Mouse (Mus musculus) forebrain, embryonic 11.5 days (tissue): ENCODE measurements around the gene Ssmem1. TPM values are rescaled to one million over a fixed set of nuclear protein-coding genes. Genes with fewer than 3 reads are reported as not detected.
A peak's percentile ranks its signal among the peaks of the same experiment; 100 is the strongest.

Source experiments
- ATAC-seq: fragments of 200-750 bp; cut with Nextera tagmentation; replicated peaks from 2 replicates; pipeline ENCODE4 v1.8.0; 2017; ENCODE audit warnings: moderate TSS enrichment; ENCODE audit not compliant: low FRiP score
- DNase-seq: peaks from one replicate; pipeline ENCODE4 v3.0.0-alpha.2; 2017; ENCODE audit warnings: low spot score
- H3K27ac ChIP-seq: fragments of 300-500 bp; sonication (generic); 2 replicates; pipeline ENCODE4 v1.5.1; 2014; ENCODE audit warnings: low read depth, low read length
- H3K27me3 ChIP-seq: fragments of 300-500 bp; sonication (generic); 2 replicates; pipeline ENCODE4 v1.6.1; 2014; ENCODE audit warnings: mild to moderate bottlenecking, low read length, mixed read lengths; ENCODE audit not compliant: control insufficient read depth, insufficient read depth
- H3K36me3 ChIP-seq: fragments of 300-500 bp; sonication (generic); 2 replicates; pipeline ENCODE4 v1.6.1; 2014; ENCODE audit warnings: mild to moderate bottlenecking, low read length, moderate library complexity, mixed read lengths; ENCODE audit not compliant: control insufficient read depth, insufficient read depth
- H3K4me1 ChIP-seq: fragments of 300-500 bp; sonication (generic); replicated peaks from 2 replicates; pipeline ENCODE4 v1.6.1; 2014; ENCODE audit warnings: low read length, mixed read lengths; ENCODE audit not compliant: control insufficient read depth, insufficient read depth
- H3K4me2 ChIP-seq: fragments of 300-500 bp; sonication (generic); 2 replicates; pipeline ENCODE4 v1.6.1; 2014; ENCODE audit warnings: low read depth, mild to moderate bottlenecking, low read length, moderate library complexity, mixed read lengths; ENCODE audit not compliant: severe bottlenecking
- H3K4me3 ChIP-seq: fragments of 300-500 bp; sonication (generic); 2 replicates; pipeline ENCODE4 v1.5.1; 2014; ENCODE audit warnings: low read depth, low read length
- H3K9ac ChIP-seq: fragments of 300-500 bp; sonication (generic); 2 replicates; pipeline ENCODE4 v1.6.1; 2014; ENCODE audit warnings: low read length
- H3K9me3 ChIP-seq: fragments of 300-500 bp; sonication (generic); 2 replicates; pipeline ENCODE4 v1.6.1; 2016; ENCODE audit warnings: low read length, mixed read lengths; ENCODE audit not compliant: control insufficient read depth
- WGBS: fragments of 180-500 bp; shearing (Covaris S2); extraction: QIAGEN DNeasy Blood & Tissue Kit; methylation state at CpG from one replicate; pipeline ENCODE4 v1.1.7; 2014; 5-methylcytosine and 5-hydroxymethylcytosine counted together
- polyA plus RNA-seq: library from polyadenylated mRNA; unstranded; fragments of >200 nt; fragmentation: Nextera tagmentation; extraction: Ambion mirVana; gene quantifications from 2 replicates; pipeline ENCODE4 v1.2.1, GENCODE M21; 2014

The Ssmem1 gene
- polyA plus RNA-seq, 1 experiment from 2014 or later = not detected

DNA sequence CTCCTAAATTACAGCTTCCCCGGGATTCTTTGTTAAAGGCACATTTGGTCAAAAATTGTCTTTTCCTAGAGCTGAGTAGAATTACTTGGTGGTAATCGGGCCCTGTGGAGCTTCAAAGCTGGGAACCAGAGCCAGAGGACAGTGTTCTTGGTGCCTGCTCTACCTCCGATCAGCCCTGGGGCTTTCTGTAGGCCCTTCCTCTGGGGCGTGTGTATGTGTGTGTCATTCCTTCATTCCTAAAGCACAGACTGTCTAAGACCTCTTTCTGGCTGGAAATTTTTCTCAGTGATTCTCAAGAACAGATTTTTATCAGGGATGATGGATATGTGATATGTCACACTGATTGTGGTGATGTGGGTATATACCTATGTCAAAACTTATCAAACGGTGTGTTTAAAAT, 29.2 kb downstream of the Ssmem1 start:
- H3K27ac ChIP-seq = no peak overlapping the region
- peaks cover 3% of the 10 kb centered on the region for H3K4me1 ChIP-seq
- H3K27me3 ChIP-seq = no peaks in the 10 kb centered on the region
- DNase-seq = no peak
- ATAC-seq = no peak
- no peak overlapping the region for H3K4me2 ChIP-seq
- WGBS = 77% methylated on average over 5 of the region's 5 CpGs
- no peak overlapping the region for H3K4me3 ChIP-seq
- H3K36me3 ChIP-seq = no peaks in the 10 kb centered on the region
- no peaks in the 10 kb centered on the region for H3K9me3 ChIP-seq
- H3K9ac ChIP-seq = no peak overlapping the region

DNA sequence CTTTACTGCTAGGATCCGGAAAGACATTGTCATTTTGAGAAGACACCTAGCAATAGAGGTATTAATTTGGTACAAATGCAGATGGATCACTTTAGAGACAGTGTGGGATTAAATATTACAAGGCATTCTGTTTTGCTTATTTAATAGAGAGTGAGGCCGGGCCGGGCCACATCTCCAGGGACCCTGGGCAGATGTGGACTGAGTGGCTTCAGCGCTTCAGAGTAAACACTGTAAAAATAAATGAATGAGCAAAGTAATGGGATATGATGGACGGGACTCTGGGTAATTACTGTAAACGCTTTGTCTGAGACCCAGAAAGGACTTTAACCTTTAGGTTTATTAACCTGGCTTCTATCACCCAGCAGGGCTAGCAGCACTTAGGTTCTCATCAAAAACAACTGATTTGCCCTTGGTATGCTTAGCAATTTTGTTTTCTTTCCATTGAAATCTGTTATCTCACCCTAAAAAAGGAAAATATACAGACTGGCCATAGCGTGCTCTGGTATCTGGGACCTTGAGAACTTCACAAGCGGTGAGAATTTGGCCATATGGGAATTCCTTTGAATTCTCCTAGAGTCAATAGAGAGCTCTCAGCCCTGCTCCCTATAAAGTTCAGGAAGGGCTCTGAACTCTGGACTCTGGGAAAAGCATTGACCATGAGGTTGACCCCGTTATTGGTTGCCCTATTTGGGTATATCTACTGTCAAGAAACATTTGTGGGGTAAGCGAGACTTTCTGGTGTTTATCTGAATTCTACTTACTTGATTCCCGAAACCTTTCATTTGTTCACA, 31.6 kb downstream of the Ssmem1 start, which contains the start of gene Cpa2:
Gene Cpa2, plus strand, starts transcription at position 574 of the 791 bp plus-strand sequence.
- Histone ChIP-seq H3K4me1 (peaks cover 6% of the 10 kb centered on the region), H3K36me3 (no peaks in the 10 kb centered on the region), H3K27ac (no peak within 1 kb of the TSS), H3K27me3 (no peaks in the 10 kb centered on the region), H3K9me3 (no peaks in the 10 kb centered on the region), H3K4me3 (no peak within 1 kb of the TSS), H3K4me2 (no peak within 1 kb of the TSS), H3K9ac (no peak within 1 kb of the TSS)
- ATAC-seq (no peak), DNase-seq (peak; percentile 13)
- WGBS = 84% methylated on average over 11 of the region's 11 CpGs

DNA sequence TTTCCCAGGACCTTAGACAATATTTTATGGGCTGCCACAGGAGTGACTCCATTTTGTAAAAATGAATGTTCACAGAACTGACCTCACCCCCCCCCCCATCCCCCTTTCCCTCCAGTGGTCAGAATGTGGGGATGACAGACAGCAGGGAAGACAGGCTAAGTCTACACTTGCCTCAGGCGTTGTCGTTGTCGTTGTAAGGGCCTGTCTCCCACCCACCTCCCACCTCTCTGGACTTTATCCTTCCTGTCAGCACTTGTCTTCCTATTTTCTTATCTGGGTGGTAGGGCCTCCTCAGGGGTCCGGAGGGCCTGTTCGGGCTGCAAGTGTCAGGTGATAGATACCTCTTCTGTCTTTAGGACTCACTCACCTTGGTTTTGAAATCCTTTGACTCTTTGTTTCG, 32.6 kb downstream of the Ssmem1 start:
- 90% methylated on average over 6 of the region's 6 CpGs for WGBS
- no peak overlapping the region for H3K4me3 ChIP-seq
- no peak for DNase-seq
- ATAC-seq = no peak
- H3K9ac ChIP-seq = no peak overlapping the region
- H3K27ac ChIP-seq = no peak overlapping the region
- peaks cover 9% of the 10 kb centered on the region for H3K4me1 ChIP-seq
- H3K4me2 ChIP-seq = no peak overlapping the region
- H3K27me3 ChIP-seq = no peaks in the 10 kb centered on the region
- no peaks in the 10 kb centered on the region for H3K36me3 ChIP-seq
- no peaks in the 10 kb centered on the region for H3K9me3 ChIP-seq

DNA sequence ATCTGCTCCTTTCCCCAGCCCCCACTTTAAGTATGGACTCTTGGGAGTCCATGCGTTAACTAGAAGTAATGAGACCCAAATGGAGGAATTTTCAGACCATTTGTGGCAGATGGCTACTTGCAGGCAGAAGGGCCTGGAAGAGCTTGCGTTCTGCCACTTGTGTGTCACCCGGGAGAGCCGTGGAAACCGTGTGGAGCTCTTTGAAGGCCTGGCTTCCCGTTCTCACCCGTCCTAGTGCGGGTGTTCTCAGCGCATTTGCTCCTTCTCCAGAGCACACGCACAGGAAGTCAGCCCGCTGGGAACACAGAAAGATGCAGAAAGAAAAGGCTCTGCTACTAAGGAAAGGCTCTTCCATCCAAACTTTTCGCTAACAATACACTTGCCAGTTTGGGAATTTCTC, 33.4 kb downstream of the Ssmem1 start:
- Histone ChIP-seq H3K27ac (no peak overlapping the region), H3K4me3 (no peak overlapping the region), H3K9ac (no peak overlapping the region), H3K4me1 (peaks cover 14% of the 10 kb centered on the region), H3K27me3 (no peaks in the 10 kb centered on the region), H3K36me3 (no peaks in the 10 kb centered on the region), H3K9me3 (no peaks in the 10 kb centered on the region), H3K4me2 (no peak overlapping the region)
- ATAC-seq (no peak), DNase-seq (no peak)
- 58% methylated on average over 12 of the region's 12 CpGs for WGBS

DNA sequence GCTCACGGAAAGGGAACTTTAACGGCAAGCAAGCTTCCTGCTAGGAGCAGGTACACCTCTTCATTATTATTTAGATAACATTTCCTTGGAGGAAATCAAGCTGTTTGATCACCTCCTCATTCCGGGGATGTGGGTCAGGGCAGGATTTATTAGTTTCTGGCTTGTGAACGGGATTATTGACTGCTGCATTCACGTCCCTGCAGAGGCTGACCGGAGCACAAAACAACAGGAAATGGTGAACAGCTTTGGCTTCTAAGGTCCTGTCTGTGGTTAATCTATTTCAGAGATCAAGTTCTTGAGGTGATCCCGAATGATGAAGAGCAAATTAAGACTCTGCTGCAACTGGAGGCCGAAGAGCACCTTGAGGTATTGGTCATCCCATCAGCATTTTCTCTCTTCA, 34.2 kb downstream of the Ssmem1 start:
- no peak overlapping the region for H3K9ac ChIP-seq
- H3K4me1 ChIP-seq = peaks cover 14% of the 10 kb centered on the region
- DNase-seq = no peak
- H3K36me3 ChIP-seq = no peaks in the 10 kb centered on the region
- 24% methylated on average over 8 of the region's 8 CpGs for WGBS
- no peaks in the 10 kb centered on the region for H3K27me3 ChIP-seq
- no peak overlapping the region for H3K4me2 ChIP-seq
- H3K27ac ChIP-seq = no peak overlapping the region; the same call in 1 of the 2 replicates
- H3K9me3 ChIP-seq = no peaks in the 10 kb centered on the region
- no peak overlapping the region for H3K4me3 ChIP-seq
- ATAC-seq = no peak

DNA sequence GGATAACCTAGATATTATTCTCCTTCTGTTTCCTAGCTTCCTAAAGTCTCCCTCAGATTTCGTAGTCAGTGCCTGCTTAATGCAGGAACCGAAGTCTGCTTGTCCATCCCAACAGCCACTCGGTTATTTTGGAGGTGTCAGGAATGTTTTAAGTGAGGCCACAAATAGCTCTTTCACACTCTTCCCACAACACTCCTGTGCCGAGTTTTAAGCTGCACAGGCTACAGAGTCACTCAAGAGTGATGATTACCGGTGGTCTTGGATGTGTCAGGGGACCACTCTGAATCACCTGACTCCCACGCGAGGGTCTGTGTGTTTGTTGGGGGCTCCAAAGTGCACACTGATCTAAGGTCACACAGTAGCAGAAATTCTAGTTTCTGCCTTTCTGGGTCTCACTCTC, 36.0 kb downstream of the Ssmem1 start:
- Histone ChIP-seq H3K9ac (no peak overlapping the region), H3K27ac (no peak overlapping the region), H3K4me1 (peaks cover 21% of the 10 kb centered on the region), H3K4me2 (no peak overlapping the region), H3K27me3 (no peaks in the 10 kb centered on the region), H3K36me3 (no peaks in the 10 kb centered on the region), H3K9me3 (no peaks in the 10 kb centered on the region; the same call in 1 of the 2 replicates), H3K4me3 (no peak overlapping the region)
- DNase-seq = peak; percentile 30
- WGBS = 82% methylated on average over 7 of the region's 7 CpGs
- ATAC-seq = no peak

DNA sequence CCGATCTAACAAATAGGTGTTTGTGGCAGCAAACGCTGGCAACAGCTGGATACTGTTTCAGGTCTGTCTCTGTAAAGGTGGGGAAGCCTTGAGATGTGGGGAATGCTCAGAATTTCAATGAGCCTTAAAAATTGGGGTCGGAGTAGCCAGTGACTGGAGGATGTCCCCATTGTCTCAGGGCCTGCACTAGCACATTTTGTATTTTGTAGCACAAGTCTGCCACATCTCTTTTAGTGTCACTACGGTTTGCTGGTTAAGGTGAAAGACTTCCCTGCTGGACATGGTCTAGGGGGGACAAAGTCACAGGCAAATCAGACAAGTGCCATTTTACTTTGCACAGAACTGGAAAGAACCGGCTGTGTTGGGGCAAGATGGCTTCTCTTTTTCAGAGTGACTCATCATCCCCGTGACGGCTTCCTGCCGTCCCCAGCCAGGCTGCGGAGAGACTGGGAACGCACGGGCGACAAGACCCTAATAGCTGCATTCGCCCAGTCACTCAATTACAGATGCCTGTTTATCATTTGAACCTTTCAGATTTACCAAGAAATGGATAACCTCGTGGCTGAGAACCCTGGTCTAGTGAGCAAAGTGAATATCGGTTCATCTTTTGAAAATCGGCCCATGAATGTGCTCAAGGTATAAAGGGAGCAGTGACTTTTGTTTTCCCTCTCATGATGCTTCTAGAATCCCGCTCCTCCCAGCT, 37.1 kb downstream of the Ssmem1 start:
- DNase-seq = peak; percentile 77
- H3K27me3 ChIP-seq = no peaks in the 10 kb centered on the region
- peak overlapping the region; percentile 88 for H3K27ac ChIP-seq
- H3K9ac ChIP-seq = peak overlapping the region; percentile 47
- H3K9me3 ChIP-seq = no peaks in the 10 kb centered on the region; the same call in 1 of the 2 replicates
- H3K4me1 ChIP-seq = peaks cover 23% of the 10 kb centered on the region
- WGBS = 9% methylated on average over 17 of the region's 17 CpGs
- H3K4me2 ChIP-seq = peak overlapping the region; percentile 49
- peak; percentile 73 for ATAC-seq
- H3K4me3 ChIP-seq = no peak overlapping the region
- H3K36me3 ChIP-seq = no peaks in the 10 kb centered on the region

DNA sequence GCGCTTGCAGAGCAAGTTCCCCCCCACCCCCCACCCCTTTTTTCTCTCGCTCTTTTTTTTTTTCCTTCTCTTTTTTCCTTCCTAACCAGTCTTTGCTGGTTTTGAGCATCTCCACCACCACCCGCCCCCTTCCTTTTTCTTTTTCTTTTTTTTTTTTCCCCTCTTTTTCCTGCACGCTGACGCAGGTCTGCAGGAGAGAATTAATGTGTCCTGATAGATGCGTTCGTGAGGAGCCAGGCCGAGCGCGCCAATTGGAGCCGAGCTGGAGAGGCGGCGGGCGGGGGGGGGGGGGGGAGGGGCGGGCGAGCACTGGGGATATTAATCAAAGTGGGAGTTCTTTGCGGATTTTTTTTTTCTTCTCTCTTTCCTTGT, 37.6 kb downstream of the Ssmem1 start:
- H3K9me3 ChIP-seq = no peaks in the 10 kb centered on the region; the same call in 1 of the 2 replicates
- peak overlapping the region; percentile 88 for H3K27ac ChIP-seq
- WGBS = 0% methylated on average over 15 of the region's 17 CpGs
- ATAC-seq = 0 out of 2 replicates have a peak, but pooled peaks have one; percentile 45
- H3K36me3 ChIP-seq = no peaks in the 10 kb centered on the region
- DNase-seq = peak; percentile 85
- peaks cover 27% of the 10 kb centered on the region for H3K4me1 ChIP-seq
- H3K9ac ChIP-seq = peak overlapping the region; percentile 47
- no peak overlapping the region for H3K4me3 ChIP-seq
- H3K4me2 ChIP-seq = peak overlapping the region; percentile 49
- no peaks in the 10 kb centered on the region for H3K27me3 ChIP-seq
